Mouse (Mus musculus) ES-E14 (cell line): ENCODE measurements around the gene Ramp2. TPM values are rescaled to one million over a fixed set of nuclear protein-coding genes. Genes with fewer than 3 reads are reported as not detected.

ENCODE experiments used
- DNase-seq: peaks from one replicate; pipeline ENCODE4 v3.0.0-alpha.2; 2013; ENCODE audit warnings: low read depth, low spot score
- H3K27ac ChIP-seq: 2 replicates; pipeline ENCODE4 v1.5.1; 2012; ENCODE audit warnings: low read depth, mild to moderate bottlenecking, low read length, moderate library complexity, mixed read lengths; ENCODE audit not compliant: poor library complexity, insufficient read depth, severe bottlenecking
- H3K36me3 ChIP-seq: 2 replicates; pipeline ENCODE4 v1.6.1; 2012; ENCODE audit warnings: mild to moderate bottlenecking, low read length, moderate library complexity, mixed read lengths; ENCODE audit not compliant: control insufficient read depth, poor library complexity, insufficient read depth, severe bottlenecking
- H3K4me1 ChIP-seq, 2 experiments: fragments of 150-350 bp in 1 of 2; sonication (generic) in 1 of 2; 2 replicates each; pipeline ENCODE4 v1.6.1; 2012; ENCODE audit warnings: low read length in 2 of 2, mild to moderate bottlenecking in 1 of 2, mixed read lengths in 1 of 2; ENCODE audit not compliant: control insufficient read depth in 2 of 2, insufficient read depth in 2 of 2, poor library complexity in 1 of 2
- H3K4me3 ChIP-seq, 2 experiments: fragments of 150-350 bp in 1 of 2; sonication (generic) in 1 of 2; 2 replicates each; pipeline ENCODE4 v1.5.1; 2012; ENCODE audit warnings: low read length in 2 of 2, low read depth in 1 of 2, mild to moderate bottlenecking in 1 of 2, mixed read lengths in 1 of 2; ENCODE audit not compliant: insufficient read depth in 1 of 2, poor library complexity in 1 of 2, severe bottlenecking in 1 of 2
- H3K9ac ChIP-seq: 2 replicates; pipeline ENCODE4 v1.6.1; 2012; ENCODE audit warnings: low read depth, mild to moderate bottlenecking, low read length, mixed read lengths; ENCODE audit not compliant: poor library complexity, insufficient read depth, severe bottlenecking
- H3K9me3 ChIP-seq: fragments of 150-350 bp; sonication (generic); 2 replicates; pipeline ENCODE4 v1.6.1; 2012; ENCODE audit warnings: low read depth, mild to moderate bottlenecking, low read length; ENCODE audit not compliant: control insufficient read depth, insufficient read depth
- CHD2 ChIP-seq: IDR thresholded peaks from 2 replicates; pipeline ENCODE4 v1.6.1; 2014; ENCODE audit warnings: mild to moderate bottlenecking, low read depth, low read length, inconsistent platforms
- HCFC1 ChIP-seq: IDR thresholded peaks from 2 replicates; pipeline ENCODE4 v1.6.1; 2012; ENCODE audit warnings: low read length, inconsistent platforms, borderline replicate concordance; ENCODE audit not compliant: insufficient read depth
- MAFK ChIP-seq: IDR thresholded peaks from 2 replicates; pipeline ENCODE4 v1.6.1; 2014; ENCODE audit warnings: mild to moderate bottlenecking, low read depth, low read length, inconsistent platforms; ENCODE audit not compliant: insufficient read depth
- ZC3H11A ChIP-seq: IDR thresholded peaks from 2 replicates; pipeline ENCODE4 v1.6.1; 2012; ENCODE audit warnings: low read depth, mild to moderate bottlenecking, inconsistent platforms, low read length, borderline replicate concordance
- ZNF384 ChIP-seq: IDR thresholded peaks from 2 replicates; pipeline ENCODE4 v1.6.1; 2012; ENCODE audit warnings: low read depth, low read length, inconsistent platforms
- in situ Hi-C, 2 experiments: fragments of 600-800 bp; cut with MboI; formaldehyde crosslinking; loops; one replicate each; pipeline ENCODE4 v1.15.1; 2025; ENCODE audit warnings: low sequenced_read_pairs in 2 of 2, inconsistent platforms in 1 of 2; ENCODE audit not compliant: unreplicated experiment in 2 of 2
- total RNA-seq: library from RNA; depleted of rRNA; stranded (reverse); fragments of 300-350 nt; gene quantifications from 2 replicates; pipeline ENCODE4 v1.2.3, GENCODE M21; 2012

The Ramp2 gene
- total RNA-seq, 1 experiment: 5.6 TPM

GRCm38 (mm10) chr11:101229361-101229900 is 16.4 kb upstream of the Ramp2 start:
- Histone ChIP-seq H3K36me3 (no peaks in the 10 kb centered on the region), H3K27ac (no peak overlapping the region), H3K4me3 (no peak overlapping the region), H3K9me3 (no peaks in the 10 kb centered on the region), H3K9ac (no peak overlapping the region), H3K4me1 (peaks cover 15 to 30% of the 10 kb centered on the region in 2 experiments)
- in situ Hi-C loops: no loop called here
- DNase-seq: no peak
- TF ChIP-seq HCFC1 (no peak), ZC3H11A (no peak), CHD2 (no peak), ZNF384 (no peak), MAFK (no peak)

GRCm38 (mm10) chr11:101230061-101230511 is 15.7 kb upstream of the Ramp2 start:
- no peak for TF ChIP-seq ZNF384
- no peak for TF ChIP-seq CHD2
- no peak for TF ChIP-seq HCFC1
- no peak for TF ChIP-seq ZC3H11A
- no peak for TF ChIP-seq MAFK
- H3K4me1 ChIP-seq: peaks cover 15 to 30% of the 10 kb centered on the region in 2 experiments
- in situ Hi-C loops: no loop called here
- H3K9me3 ChIP-seq: no peaks in the 10 kb centered on the region
- no peak overlapping the region for H3K27ac ChIP-seq
- no peaks in the 10 kb centered on the region for H3K36me3 ChIP-seq
- H3K9ac ChIP-seq: no peak overlapping the region
- H3K4me3 ChIP-seq: no peak overlapping the region
- no peak for DNase-seq

GRCm38 (mm10) chr11:101230526-101230925 is 15.3 kb upstream of the Ramp2 start:
- TF ChIP-seq ZNF384 (no peak), ZC3H11A (no peak), CHD2 (no peak), HCFC1 (no peak), MAFK (no peak)
- no peak overlapping the region for H3K27ac ChIP-seq
- H3K4me3 ChIP-seq: no peak overlapping the region
- no peak for DNase-seq
- H3K9ac ChIP-seq: 0 out of 2 replicates have a peak overlapping the region, but pooled peaks have one; percentile 40
- no peaks in the 10 kb centered on the region for H3K9me3 ChIP-seq
- peaks cover 15 to 30% of the 10 kb centered on the region in 2 experiments for H3K4me1 ChIP-seq
- H3K36me3 ChIP-seq: no peaks in the 10 kb centered on the region
- in situ Hi-C loops: no loop called here

- in situ Hi-C loops: no loop called here
- Histone ChIP-seq H3K4me1 (peaks cover 15 to 30% of the 10 kb centered on the region in 2 experiments), H3K4me3 (0 out of 4 replicates have a peak overlapping the region, but pooled peaks of 1 of the 2 experiments have one; percentile 23), H3K27ac (peak overlapping the region; percentile 28; the same call in 1 of the 2 replicates), H3K9me3 (no peaks in the 10 kb centered on the region), H3K9ac (peak overlapping the region; percentile 40; the same call in 1 of the 2 replicates), H3K36me3 (no peaks in the 10 kb centered on the region)
- TF ChIP-seq MAFK (no peak), HCFC1 (no peak), ZC3H11A (no peak), CHD2 (no peak)
- DNase-seq: no peak
These were observed 14.6 kb upstream of the Ramp2 start for GRCm38 (mm10) chr11:101230991-101231871.
